Mouse (Mus musculus) liver, postnatal 0 days (tissue): ENCODE results near the gene Coq8b.

Experiments used
- CTCF ChIP-seq: sonication (generic); IDR thresholded peaks from 2 replicates; pipeline ENCODE4 v1.5.1; 2016; ENCODE audit warnings: antibody characterized with exemption, low read depth
- EP300 ChIP-seq: IDR thresholded peaks from 2 replicates; pipeline ENCODE4 v1.6.1; 2016; ENCODE audit warnings: antibody characterized with exemption, low read depth, mild to moderate bottlenecking

DNA sequence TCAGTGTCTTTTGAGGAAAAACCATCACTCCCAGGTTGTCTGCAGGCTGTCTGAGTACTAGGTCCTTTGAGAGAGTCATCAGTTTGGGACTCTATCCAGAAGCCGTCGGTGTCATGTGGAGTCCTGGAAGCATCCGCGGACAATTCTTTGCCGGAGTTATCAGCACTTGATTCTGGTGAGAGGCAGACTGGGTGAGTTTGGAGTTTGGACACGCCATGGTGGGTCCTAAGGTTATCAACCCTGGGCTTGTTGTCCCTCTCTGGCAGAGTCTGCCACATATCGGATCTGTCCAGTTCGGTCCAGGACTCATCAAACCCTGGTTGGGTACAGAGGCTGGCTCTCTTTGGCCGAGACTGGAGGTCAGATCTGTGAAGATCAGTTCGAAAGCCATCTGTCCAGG is 5.1 kb upstream of the Coq8b start:
- TF ChIP-seq CTCF = no peak
- TF ChIP-seq EP300 = no peak
